Mouse (Mus musculus) gastrocnemius, postnatal 25 days (tissue): ENCODE results near the gene Maml1. TPM values are rescaled to one million over a fixed set of nuclear protein-coding genes. Genes with fewer than 3 reads are reported as not detected.

ENCODE experiments used
- DNase-seq: peaks from one replicate; pipeline ENCODE4 v3.0.0; 2022
- total RNA-seq, 2 experiments: library from RNA; stranded (reverse); gene quantifications; 1 replicate in 1 of 2; 2 replicates in 1 of 2; pipeline ENCODE4 v1.2.3; 2021

Gene Maml1
- total RNA-seq, 2 experiments from 2014 or later, result 5.1 to 5.8 TPM

DNA sequence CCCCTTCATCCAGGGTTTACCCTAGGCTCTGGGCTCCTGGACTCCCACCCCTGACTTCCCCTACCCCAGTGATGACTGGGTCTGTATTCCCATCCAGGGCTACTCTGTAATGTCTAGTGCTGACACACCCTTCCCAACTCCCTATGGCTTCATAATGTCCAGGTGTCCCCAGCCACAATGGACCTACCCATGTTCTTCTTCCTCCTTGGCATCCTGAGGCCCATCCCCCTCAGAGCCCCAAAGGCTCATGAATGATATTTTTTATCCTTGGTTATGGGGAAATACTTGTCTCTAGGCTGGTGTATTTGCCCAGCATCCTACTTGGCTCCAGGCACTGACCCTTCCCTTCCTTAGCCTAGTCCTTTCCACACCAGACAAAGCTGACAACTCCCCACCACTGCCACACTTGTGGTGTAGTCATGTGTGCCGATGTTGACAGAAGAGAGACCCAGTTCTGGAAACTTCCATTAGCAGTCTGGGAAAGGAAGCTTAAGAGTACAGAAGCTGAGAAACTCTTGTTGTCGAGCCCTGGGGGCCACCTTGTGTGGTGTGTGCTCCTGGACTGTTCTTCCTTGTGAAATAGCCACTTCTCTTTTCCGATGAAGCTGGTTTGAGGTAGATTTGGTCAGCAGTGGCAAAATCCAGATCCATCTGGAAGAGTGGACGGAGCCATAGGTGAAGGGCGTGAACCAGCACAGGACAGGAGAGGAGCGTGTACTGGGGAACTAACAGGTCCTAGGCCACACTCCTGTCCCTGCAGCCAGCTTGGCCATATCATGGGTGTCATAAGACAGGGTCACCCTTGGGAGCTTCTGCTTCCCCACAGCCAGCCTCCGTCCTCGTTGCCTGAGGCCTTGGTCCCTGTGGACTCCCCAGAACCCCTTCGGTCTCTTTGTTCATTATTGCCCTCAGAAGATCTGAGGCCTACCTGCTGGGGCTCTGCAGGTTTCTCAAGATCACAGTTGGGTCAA is 53.0 kb downstream of the Maml1 start:
- no peak for DNase-seq

DNA sequence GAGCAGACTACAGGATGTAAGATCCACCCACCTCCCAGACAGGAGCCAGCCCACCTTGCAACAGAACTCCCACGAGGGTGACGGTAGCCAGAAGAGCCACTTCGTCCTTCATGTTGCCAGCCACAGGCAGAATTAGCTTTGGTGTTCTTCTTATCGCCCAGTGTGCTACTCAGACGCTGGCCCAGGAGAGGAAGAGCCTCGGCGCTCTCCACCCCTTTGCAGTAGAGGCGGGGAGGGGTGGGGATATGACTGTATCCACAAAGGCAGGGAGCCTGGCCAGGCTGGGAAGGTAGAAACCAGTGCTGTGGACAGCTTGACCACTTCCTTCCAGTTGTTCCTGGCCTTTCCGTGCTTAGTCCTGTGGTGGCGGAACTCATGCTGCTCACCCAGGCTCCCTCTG is 53.8 kb downstream of the Maml1 start, which contains the start of gene Ltc4s:
TSS of gene Ltc4s (minus strand) at position 293 of the 400 bp plus-strand sequence.
- DNase-seq, result no peak

DNA sequence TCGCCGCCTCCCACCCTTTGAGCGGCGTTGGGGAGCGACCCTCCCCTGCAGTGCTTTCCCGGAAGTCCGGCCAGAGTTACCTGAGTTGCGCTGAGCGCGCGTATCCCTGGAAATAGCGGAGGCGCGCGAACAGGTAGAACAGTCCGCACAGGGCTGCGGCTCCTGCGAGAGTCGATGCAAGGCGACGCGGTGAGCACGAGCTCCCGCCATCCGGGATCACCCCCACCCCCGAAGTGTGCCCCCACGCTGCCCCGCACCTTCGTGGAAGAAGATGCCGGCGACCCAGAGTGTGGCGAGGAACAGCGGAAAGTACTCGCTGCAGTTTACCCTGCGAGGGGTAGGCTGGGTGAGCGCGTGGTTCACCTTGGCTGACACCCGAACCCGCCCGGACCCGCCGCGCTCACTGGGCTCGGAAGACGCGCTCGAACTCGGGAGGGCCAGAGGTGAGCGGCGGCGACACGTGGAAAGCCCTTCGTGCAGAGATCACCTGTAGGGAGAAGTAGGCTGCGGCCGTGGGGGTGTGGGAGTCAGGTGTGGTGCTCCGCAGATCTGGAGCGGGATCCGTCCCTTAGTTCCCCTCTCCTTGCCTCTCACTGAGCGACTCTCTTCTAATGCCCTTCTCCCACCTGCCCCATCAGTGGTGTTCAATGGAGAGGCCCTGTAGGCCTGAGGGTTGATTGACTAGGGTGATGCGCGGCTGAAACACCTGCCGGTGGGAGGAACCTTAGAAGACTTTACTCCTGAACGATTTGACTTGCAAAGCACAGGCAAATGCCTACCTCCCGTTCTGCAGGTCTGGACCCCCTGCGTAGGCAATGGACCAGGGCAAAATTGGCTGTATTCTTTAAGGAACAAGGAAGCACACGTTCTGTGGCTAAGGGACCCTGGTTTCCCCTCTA is 54.9 kb downstream of the Maml1 start:
- no peak for DNase-seq

DNA sequence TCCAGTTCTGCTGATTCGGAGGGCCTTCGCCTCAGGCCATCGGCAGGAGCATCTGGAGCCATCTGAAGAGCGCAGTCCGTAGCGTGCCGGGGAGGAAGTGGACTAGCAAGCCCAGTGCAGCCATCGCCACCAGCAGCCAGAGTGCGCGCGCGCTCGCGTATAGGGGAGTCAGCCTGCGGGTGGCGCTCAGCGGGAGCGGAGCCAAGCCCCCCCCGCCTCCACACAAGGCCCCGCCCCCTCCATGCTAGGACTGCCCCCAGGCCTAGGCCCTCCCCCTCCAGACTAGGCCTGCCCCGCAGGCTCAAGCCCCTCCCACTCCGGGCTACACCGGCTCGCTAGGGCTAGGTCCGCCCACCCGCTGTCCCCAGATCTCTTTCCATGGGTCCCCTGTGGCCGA is 55.6 kb downstream of the Maml1 start:
- DNase-seq, result peak; percentile 89

DNA sequence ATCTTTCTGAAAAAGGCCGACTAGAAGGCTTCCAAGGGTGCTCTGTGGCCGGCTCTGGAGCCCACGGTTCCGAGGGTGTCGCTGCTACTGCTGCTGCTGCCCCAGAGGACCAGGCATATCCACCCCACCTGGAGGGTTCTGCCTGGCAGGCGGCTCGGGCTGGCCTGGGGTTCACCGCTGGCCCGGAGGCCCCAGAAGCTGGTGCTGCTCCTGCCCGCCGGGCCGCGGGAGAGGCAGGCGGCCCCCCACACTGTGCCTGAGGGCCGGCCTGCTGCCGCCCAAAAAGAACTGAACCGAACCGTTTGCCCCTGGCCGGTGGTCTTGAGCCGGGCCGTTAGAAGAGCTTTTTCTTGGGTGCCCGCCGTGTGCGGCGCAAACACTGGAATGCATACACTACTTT is 57.5 kb downstream of the Maml1 start:
- no peak for DNase-seq

DNA sequence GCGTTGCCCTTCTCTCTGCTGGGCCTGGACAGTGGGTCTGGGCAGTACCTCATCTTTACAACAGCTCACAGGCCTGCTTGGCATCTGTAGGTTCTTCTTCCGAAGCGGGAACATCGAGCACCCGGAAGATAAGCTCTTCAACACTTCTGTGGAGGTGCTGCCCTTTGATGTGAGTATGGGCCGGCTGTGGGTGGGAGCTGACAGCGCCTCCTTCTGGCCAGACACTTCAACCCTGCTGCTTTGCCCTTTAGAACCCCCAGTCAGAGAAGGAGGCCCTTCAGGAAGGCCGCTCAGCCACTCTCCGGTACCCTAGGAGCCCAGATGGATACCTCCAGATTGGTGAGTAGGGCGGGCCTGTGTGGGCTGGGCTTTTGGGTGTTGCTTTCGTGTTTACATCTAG is 58.1 kb downstream of the Maml1 start:
- no peak for DNase-seq

DNA sequence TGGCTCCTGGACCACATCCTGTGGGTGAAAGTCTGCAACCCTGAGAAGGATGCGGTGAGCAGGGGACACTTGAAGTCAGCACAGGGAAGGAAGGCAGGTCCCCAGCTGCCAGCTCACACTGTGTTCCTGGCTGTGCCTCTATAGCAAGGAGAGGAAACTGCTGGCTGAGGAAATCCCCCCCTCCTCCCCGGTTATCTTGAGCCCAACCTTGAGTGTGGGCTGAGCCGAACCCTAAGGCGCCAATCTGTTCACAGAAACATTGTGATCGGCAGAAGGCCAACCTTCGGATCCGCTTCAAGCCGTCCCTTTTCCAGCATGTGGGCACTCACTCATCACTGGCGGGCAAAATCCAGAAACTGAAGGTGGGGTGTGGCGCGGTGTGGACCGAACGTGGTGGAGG is 59.1 kb downstream of the Maml1 start:
- DNase-seq, result no peak

DNA sequence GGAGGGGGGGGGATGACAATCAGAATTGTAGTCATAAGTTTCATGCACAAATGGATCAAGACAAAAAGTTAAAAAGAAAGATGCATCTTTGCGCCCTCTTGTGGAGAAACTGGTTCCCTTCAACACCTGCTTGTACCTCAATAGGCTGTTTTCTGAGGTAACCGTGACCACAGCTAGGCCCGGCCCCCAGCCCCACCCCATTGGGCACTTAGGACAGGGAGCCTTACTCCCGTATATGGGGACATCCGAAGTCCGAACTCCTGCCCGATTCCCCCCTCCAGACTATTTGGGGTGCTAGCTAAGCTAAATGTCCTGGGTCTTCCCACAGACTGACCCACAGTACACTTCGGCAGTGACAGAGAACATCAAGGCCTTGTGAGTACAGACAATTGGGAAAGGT is 60.7 kb downstream of the Maml1 start:
- no peak for DNase-seq

DNA sequence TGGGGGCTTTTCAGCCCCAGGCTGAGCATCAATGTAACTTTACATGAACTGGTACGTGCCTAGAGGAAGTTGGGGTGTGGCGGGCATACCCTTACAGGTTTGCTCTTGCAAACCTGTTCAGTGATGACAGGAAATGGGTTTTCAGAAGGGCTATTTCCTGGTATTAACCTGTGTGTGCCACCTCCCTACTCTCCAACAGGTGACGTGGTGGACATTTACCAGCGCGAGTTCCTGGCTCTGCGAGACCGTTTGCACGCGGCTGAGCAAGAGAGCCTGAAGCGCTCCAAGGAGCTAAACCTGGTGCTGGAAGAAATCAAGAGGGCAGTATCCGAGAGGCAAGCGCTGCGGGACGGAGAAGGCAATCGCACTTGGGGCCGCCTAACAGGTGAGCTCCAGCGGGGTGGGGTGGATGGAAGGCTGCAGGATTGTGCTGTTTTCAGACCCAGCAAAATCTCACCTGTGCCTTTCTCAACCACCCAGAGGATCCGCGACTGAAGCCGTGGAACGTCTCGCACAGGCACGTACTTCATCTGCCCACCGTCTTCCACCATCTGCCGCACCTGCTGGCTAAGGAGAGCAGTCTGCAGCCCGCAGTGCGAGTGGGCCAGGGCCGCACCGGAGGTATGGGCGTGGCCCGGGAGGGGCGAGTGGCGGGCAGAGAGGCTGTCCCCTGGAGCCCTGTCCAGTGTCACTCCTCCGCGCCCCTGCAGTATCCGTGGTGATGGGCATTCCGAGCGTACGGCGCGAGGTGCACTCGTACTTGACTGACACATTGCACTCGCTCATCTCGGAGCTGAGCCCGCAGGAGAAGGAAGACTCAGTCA is 61.4 kb downstream of the Maml1 start:
- no peak for DNase-seq

DNA sequence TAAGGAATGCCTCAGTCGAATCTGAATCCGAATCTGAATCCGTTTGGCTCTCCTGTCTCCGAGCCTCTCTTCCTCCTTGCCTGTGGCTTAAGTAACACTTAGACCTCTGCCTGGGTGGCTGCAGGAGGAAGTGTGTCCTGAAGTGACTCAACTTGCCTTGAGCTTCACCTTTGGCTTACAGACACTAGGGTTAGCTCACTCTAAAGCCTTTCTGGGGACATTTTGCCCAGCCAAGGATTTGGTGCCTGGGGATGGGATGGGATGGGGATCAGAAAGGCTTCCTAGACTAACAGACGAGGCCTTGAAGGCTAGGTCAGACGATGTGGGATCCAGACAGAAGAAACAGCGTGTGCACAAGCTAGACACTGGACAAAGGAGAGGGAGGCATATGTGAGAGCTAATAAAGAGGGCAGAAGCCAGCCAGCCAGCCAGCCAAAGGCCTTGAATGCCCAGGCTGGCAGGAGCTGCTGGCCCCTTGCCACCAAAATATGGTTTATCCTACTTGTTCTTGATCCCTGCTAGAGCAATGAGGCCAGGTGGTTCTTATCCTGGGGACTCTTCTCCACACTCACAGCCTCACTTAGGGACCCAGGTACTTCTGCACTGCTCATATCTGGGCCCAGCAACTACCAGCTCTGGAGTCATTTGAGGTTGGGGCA is 62.7 kb downstream of the Maml1 start:
- no peak for DNase-seq

DNA sequence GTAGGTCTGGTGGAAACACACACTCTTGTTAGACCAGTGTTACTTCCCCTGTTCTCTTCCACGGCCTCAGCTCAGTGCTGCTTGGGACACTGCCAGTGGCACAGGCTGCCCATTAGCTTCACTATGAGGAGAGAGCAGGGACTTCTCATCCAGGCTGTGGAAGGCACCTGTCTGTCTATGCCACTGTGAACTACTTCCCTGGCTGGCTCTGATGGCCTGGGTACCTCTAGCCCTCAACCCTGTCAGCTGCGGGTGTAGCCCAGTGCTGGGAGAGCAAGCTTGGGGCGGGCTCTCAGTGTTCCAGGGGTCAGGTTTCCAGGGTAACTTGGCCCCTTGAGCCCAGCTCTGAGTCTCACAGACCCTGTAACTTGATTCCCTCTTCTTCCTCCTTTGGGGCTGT is 63.3 kb downstream of the Maml1 start:
- no peak for DNase-seq

DNA sequence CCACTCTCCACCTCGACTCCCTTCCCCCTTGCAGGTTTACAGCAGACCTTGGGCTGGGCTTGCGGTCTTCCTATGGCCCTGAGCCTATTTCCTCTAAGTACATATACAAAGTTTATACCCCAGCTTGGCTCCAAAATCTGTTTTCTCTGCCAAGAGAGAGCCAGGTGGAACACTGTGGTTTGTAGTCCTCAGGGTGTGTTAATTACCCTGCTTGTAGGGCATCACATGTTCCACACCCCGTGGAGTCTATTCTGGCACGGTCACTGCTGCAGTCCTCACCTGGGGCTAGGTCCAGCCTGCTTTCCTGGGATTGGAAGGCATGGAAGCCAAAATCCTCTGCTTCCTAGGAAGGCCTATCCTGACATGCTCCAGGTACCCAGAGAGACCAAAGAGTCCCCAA is 64.4 kb downstream of the Maml1 start:
- no peak for DNase-seq

DNA sequence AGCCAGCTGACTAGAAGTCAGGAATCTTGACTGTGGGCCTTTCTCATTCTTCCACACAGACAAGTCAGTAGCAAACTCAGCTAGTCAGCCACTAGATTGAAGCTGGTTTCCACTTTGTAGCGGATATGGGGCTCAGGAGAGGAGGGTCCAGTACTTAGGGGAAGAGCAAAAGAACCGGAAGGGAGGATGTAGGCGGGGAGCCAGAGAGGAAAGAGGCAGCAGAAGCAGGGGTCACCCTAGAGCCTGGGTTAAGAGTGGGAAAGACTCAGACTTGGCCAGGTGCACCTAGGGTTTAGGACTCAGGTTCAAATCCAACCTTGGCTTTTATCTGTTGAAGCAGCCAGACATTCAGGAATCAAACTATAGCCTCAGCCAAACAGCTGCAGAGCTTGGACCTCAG is 64.9 kb downstream of the Maml1 start:
- DNase-seq, result no peak

DNA sequence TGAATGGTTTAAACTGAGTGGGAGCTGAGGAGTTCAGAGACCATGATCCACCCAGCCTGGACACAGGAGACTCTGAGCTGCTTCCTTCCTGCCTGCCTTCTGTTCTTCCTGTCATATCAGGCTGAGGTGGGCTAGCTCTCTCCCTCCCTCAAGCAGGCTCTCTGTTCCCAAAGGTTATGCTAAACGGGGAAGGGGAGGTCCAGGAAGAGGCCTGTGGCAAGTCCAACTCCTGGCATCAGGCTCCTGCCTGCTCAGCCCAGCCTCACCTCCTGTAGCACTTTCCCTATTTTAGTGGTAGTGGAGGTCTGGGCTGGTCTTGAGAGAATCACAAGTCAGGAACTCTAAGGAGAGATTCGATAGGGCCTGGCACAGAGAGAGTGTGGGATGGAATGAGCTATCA is 65.7 kb downstream of the Maml1 start:
- DNase-seq, result no peak

DNA sequence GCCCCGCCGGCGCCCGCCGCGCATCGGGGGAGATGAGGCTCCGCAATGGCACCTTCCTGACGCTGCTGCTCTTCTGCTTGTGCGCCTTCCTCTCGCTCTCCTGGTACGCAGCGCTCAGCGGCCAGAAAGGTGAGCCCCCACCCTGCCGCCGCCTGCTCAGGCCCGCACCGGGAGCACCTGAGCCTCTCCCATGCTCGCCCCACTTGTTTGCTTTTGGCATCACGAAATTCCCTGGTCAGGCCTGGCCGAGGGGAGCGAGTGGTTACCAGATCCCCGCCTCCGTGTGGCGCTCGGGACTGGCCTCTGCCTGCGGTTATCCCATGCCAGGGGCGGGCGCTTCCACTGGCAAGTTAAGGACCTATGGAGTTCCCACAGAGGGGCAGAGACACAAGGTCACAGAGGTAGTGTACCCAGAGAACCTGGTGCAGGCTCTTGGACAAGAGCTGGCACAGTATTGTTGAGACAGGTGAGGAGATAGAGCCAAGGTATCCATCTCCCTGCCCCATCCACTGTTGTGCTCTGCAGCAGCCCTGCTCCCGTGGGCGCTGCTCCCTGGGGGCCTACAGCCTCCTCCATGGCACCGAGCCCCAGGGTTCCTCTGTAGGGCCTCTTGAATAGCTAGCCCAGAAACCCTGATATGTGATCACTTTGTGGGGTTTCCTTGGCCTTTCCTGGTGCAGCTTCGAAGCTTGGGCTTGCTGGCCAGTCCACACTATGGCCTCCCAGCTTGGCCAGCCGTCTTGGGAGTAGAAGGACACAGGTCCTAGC is 66.3 kb downstream of the Maml1 start:
- no peak for DNase-seq

DNA sequence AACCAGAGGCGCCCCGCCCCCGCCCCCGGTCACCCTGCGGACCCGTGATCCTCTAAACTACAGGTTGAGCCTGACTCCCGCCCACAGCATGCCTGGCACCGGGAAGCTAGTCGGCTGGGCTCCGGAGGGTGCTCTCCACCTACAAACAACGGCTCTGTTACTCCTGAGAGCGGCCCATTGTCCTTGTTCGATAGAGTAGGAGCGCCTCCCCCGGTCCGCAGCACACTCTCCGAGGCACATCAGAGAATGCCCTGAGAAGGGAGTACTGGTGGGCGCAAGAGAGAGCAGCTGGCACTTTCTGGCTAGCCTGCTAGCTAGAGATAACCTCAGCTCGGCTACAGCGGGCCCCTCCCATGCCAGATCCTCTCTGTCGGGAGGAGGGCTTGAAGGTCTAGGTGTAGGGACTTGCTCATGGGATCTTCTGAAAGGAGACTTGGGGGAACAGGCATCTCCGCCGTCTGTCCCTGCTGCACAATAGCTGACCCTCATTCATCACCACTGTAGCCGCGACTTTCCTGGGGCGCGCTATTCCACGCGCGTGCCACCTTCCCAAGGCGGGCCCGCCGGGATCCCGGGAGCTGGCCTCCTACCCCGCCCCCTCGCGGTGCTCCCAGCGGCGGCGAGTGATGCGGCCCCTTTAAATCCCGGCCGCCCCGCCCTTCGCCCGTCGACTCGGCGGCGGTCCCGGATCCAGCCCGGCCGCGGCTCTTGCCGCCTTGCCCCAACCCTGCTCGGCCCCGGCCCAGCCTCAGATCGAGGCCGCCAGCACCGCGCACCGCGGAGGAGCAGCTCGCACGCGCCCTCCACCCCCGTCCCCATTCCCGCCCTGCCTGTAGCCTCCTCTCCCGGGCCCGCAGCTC is 67.2 kb downstream of the Maml1 start:
- DNase-seq, result peak; percentile 90

DNA sequence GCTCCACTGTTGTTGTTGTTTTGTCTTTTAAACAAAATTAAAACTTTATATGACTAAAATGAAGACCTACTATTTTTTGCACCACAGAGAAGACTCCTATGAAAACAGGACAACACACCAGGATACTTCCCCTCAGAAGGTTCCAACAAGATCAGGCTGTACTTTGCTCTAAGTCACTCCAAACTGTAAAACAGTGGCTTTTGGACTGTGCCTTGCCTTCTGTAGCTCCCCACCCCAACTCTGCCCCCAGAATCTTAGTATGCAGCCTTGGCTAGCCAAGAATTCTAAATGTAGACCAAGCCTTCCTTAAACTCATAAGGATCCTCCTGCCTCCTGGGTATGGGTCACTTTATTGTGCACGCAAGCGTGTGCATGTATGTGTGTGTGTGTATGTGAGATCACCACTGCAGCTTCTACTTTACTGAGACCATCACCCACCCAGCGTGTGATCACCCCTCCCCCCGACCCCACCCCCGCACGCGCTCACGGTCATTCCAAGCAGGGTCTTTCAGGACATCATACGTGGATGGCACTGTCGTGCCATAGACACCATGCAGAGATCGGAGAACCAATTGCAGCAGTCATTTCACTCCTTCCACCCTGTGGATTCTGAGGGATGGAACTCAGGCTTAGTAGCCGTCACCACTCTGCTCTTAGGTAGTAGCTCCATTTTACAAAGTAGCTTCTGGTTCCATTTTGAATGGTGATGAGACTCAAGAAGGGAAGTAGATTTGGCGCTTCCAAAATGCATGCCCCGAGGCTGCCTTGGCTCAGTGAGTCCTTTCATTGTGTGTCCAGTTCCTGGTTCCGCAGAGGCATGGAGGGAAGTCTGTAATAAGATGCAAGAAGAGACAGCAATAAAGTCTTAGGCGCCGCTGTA is 68.1 kb downstream of the Maml1 start:
- DNase-seq, result no peak

DNA sequence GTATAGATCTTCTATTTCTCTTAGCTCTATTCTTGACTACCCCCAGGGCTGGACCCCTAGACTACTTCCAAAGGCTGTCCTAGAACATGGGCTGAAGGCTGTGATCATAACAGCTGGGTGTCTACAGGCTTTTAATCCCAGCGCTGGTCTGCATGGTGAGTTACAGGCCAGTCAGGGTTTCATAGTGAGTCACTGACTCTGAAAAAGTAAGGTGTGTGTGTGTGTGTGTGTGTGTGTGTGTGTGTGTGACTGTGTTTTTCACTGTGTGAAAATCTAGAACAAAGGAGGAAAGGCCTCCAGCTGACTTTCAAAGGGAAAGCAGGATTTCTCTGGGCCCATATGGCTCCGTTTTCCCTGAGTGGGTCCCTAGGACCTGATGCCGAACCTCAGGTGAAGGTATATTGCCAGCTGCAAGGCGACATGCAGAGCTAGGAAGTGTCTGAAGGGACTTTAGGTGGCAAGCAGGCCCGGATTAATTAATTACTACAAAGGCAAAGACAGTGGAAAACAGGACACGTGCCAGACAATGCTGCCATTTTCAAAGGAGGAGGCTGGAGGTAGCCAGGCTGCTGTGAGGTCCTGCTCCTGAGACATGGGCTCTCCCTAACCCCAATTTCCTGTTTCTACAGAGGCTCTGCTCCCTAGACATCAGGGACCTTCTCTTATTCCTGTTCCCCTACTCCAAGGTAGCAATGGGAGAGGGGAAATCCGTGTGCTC is 69.4 kb downstream of the Maml1 start:
- no peak for DNase-seq
